Mouse (Mus musculus) stomach, embryonic 16.5 days (tissue): ENCODE results near the gene Zbtb21. TPM values are rescaled to one million over a fixed set of nuclear protein-coding genes. Genes with fewer than 3 reads are reported as not detected.
"Not testable (repeated sequence)": the region's sequence is repeated elsewhere in the genome, so short reads cannot be mapped to it uniquely, and the experiment has no call there.

ENCODE experiments used
- ATAC-seq: fragments of 200-750 bp; cut with Nextera tagmentation; 2 replicates; pipeline ENCODE4 v1.8.0; 2017; ENCODE audit warnings: moderate number of reproducible peaks, moderate TSS enrichment; ENCODE audit not compliant: insufficient read depth, low FRiP score
- H3K27ac ChIP-seq: fragments of 300-500 bp; sonication (generic); 2 replicates; pipeline ENCODE4 v1.5.1; 2014; ENCODE audit warnings: low read length
- H3K27me3 ChIP-seq: fragments of 300-500 bp; sonication (generic); 2 replicates; pipeline ENCODE4 v1.6.1; 2014; ENCODE audit warnings: low read length, control low read depth, mixed read lengths; ENCODE audit not compliant: control insufficient read depth, insufficient read depth
- H3K36me3 ChIP-seq: fragments of 300-500 bp; sonication (generic); 2 replicates; pipeline ENCODE4 v1.6.1; 2014; ENCODE audit warnings: low read length; ENCODE audit not compliant: control insufficient read depth, insufficient read depth
- H3K4me1 ChIP-seq: fragments of 300-500 bp; sonication (generic); 2 replicates; pipeline ENCODE4 v1.6.1; 2014; ENCODE audit warnings: low read length, control low read depth, mixed read lengths; ENCODE audit not compliant: control insufficient read depth, insufficient read depth
- H3K4me2 ChIP-seq: fragments of 300-500 bp; sonication (generic); 2 replicates; pipeline ENCODE4 v1.6.1; 2014; ENCODE audit warnings: low read depth, low read length, mixed read lengths
- H3K4me3 ChIP-seq: fragments of 300-500 bp; sonication (generic); replicated peaks from 2 replicates; pipeline ENCODE4 v1.5.1; 2014; ENCODE audit warnings: mild to moderate bottlenecking, low read length
- H3K9ac ChIP-seq: fragments of 300-500 bp; sonication (generic); 2 replicates; pipeline ENCODE4 v1.6.1; 2014; ENCODE audit warnings: low read length
- H3K9me3 ChIP-seq: fragments of 300-500 bp; sonication (generic); replicated peaks from 2 replicates; pipeline ENCODE4 v1.6.1; 2016; ENCODE audit warnings: low read length, control low read depth; ENCODE audit not compliant: control insufficient read depth
- WGBS: fragments of 180-500 bp; shearing (Covaris S2); extraction: QIAGEN DNeasy Blood & Tissue Kit; methylation state at CpG from one replicate; pipeline ENCODE4 v1.1.7; 2014; 5-methylcytosine and 5-hydroxymethylcytosine counted together
- polyA plus RNA-seq: library from polyadenylated mRNA; unstranded; fragments of >200 nt; fragmentation: Nextera tagmentation; extraction: Ambion mirVana; gene quantifications from 2 replicates; pipeline ENCODE4 v1.2.1, GENCODE M21; 2015

Zbtb21 gene
- polyA plus RNA-seq, 1 experiment from 2014 or later, result 13.0 TPM

DNA sequence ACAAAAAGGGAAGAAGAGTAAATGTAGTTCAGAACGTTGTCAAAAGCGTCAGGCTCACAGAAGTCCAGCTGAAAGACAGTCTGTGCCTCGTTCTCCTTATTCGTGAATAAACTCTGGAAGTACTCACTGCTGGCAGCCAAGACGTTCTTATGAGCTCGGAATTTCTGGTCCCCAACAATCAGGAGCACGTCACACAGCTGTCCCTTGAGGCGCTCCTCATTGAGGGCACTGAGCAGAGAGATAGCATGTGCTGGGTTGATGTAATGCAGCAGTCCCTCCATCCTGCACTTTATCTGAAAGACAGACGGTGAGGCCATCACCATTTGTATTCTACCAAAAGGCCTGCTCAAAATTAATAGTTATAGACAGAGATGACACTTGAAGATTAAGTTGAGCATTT lies 9.6 kb downstream of the Zbtb21 start:
- H3K4me2 ChIP-seq, result no peak overlapping the region
- 79% methylated on average over 9 of the region's 9 CpGs for WGBS
- H3K9me3 ChIP-seq, result no peaks in the 10 kb centered on the region
- peaks cover 5% of the 10 kb centered on the region; the same call in 1 of the 2 replicates for H3K4me1 ChIP-seq
- no peak for ATAC-seq
- H3K27ac ChIP-seq, result no peak overlapping the region
- H3K4me3 ChIP-seq, result no peak overlapping the region
- H3K27me3 ChIP-seq, result no peaks in the 10 kb centered on the region
- no peak overlapping the region for H3K9ac ChIP-seq
- peaks cover 17% of the 10 kb centered on the region for H3K36me3 ChIP-seq

DNA sequence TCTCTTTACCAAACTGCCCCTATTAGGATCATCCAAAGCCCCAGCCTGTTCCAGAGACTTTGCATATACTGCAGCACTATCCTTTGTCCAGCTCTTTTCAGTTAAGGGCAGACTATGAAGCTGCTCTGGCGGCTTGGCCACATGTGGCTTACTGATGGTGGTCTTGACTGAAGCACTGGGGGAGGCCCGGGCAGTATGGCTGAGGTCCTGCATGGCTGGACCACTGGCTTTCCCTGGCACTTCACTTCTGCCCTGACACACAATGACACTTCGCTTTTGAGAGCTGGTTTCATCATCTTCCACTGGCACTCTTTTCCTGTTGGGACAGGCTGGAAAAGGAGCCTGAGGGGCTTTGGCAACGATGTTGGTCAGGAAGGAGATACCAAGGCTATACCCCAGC lies 10.1 kb downstream of the Zbtb21 start:
- Histone ChIP-seq H3K36me3 (peaks cover 17% of the 10 kb centered on the region), H3K27ac (no peak overlapping the region)

DNA sequence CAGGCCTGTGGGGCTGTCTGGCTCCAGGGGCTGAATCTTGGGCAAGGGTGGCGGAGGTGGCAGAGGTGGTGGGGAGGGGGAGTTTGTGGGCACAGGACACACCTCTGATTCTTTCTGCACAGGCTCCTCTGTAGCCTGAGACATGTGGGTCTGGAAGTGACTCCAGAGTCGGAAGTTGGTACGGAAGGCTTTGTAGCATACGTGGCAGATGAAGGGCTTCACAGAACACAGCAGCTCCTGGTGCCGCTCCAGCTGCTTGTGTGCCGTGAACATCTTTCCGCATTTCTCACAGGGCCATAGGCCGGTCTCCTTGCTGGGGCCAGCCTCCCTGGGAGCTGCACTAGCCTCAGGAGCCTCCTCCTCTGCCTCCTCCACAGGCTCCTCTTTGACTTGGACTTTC lies 12.4 kb downstream of the Zbtb21 start:
- Histone ChIP-seq H3K9ac (no peak overlapping the region), H3K4me3 (no peak overlapping the region), H3K36me3 (peaks cover 12% of the 10 kb centered on the region), H3K9me3 (no peaks in the 10 kb centered on the region), H3K27ac (no peak overlapping the region), H3K4me1 (no peaks in the 10 kb centered on the region), H3K4me2 (no peak overlapping the region), H3K27me3 (no peaks in the 10 kb centered on the region)
- ATAC-seq, result no peak
- 95% methylated on average over 8 of the region's 8 CpGs for WGBS

More for the DNA sequence above, 10.1 kb downstream of the Zbtb21 start:
- 93% methylated on average over 4 of the region's 4 CpGs for WGBS
- no peak overlapping the region for H3K9ac ChIP-seq
- 0 out of 2 replicates have a peak, but pooled peaks cover under 1% of the 10 kb centered on the region for H3K4me1 ChIP-seq
- H3K27me3 ChIP-seq, result no peaks in the 10 kb centered on the region
- H3K4me3 ChIP-seq, result no peak overlapping the region
- H3K4me2 ChIP-seq, result no peak overlapping the region
- H3K9me3 ChIP-seq, result no peaks in the 10 kb centered on the region
- no peak for ATAC-seq

DNA sequence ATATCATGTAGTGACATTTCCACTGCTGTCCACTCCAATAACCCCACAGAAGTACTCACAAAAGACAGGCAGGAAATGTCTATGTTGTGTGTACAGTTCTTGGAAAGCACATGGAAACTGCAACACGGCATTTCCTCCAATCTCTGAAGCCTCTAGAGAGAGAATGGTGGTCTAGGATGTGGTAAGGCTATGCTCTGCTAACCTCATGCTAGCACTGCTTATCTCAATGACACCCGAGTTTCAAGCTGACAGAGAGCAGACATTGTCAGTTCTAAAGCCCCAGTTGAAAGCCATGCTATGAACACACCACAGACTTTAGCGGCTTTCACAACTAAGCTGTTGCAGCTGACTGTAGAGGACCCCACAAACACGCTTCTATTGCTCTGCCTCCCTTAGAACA lies 13.6 kb downstream of the Zbtb21 start:
- Histone ChIP-seq H3K9me3 (no peaks in the 10 kb centered on the region), H3K9ac (no peak overlapping the region), H3K4me1 (no peaks in the 10 kb centered on the region), H3K27ac (no peak overlapping the region), H3K4me2 (no peak overlapping the region), H3K4me3 (no peak overlapping the region), H3K27me3 (no peaks in the 10 kb centered on the region), H3K36me3 (peaks cover 12% of the 10 kb centered on the region)
- ATAC-seq, result no peak
- 79% methylated on average over 4 of the region's 4 CpGs for WGBS

DNA sequence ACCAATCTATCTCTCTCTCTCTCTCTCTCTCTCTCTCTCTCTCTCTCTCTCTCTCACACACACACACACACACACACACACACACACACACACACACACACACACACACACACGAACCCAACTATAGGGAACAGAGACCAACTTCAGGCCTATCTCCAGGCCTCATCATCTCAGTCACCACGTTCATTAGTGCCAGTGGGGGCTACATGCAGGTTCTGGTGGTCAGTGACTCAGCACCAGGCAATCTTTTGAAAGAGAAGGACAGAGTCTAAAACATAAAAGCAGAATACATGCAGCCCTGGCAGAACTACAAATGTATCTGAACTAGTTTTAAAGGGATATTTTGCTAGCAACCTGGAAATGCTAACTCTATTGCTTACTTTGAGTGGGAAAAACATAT lies 15.4 kb downstream of the Zbtb21 start:
- H3K4me2 ChIP-seq, H3K36me3 ChIP-seq, ATAC-seq, H3K4me3 ChIP-seq, H3K27ac ChIP-seq, H3K4me1 ChIP-seq, H3K27me3 ChIP-seq, H3K9ac ChIP-seq, H3K9me3 ChIP-seq: not testable (repeated sequence)
- WGBS, result 78% methylated on average over 2 of the region's 2 CpGs

DNA sequence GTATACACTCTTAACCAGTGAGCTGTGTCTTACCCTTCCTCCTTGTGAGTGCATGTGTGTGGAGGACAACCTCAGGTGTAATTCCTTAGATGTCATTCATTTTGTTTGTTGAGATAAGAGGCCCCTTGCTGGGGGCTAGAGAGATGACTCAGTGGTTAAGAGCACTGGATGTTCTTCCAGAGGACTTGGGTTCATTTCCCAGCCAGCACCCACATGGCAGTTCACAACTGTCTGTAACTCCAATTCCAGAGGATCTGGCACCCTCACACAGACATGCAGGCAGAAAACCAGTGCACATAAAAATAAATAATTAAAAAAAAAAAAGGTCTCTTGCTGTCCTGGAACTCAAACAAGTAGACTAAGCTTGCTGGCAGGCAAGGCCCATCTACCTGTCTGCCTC lies 20.6 kb downstream of the Zbtb21 start:
- Histone ChIP-seq H3K4me3 (no peak overlapping the region), H3K27me3 (no peaks in the 10 kb centered on the region), H3K4me2 (no peak overlapping the region), H3K9me3 (no peaks in the 10 kb centered on the region), H3K36me3 (no peaks in the 10 kb centered on the region), H3K9ac (no peak overlapping the region), H3K27ac (no peak overlapping the region), H3K4me1 (no peaks in the 10 kb centered on the region)
- no peak for ATAC-seq

DNA sequence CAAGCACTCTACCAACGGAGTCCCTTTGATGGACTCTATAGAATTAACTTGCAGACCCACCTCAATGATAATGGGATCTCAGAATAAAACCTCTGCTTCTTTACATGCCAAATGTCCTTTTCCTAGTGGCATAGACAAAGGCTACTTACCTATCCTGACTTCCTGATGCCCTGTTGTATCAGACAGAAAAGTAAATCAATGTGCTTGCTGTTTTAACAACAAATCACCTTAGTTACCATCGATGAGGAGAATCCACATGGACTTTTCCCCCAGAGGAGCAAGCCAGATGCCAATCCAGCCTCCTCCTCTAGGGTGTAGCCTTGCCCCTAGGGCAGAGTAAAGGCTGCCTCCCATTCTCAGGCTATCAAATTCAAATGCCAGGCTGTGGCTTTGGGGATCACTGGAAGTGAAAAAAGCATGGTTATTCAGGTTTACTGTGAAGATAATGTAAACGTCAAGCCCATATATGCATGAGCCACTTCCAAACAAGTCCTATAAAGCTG lies 21.9 kb downstream of the Zbtb21 start:
- 87% methylated on average over 3 of the region's 3 CpGs for whole genome bisulfite sequencing

DNA sequence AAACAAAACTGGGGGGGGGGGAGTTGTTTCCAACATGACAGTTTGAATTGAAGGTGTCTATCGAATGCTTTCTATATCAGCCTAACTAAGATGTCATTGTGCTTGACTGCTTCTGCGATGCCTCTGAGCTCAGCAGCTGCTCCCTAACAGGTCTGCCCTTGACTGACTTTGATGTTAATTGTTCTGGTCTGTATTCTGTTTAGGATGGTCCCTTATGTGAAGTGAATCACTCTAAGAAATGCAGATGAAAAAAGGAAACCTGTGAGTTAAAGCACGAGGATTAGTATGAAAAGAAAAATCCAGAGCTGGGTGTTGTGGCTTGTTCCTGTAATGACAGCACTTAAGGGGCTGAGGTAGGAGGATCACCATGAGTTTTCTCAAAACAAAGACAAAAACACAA lies 26.6 kb downstream of the Zbtb21 start:
- no peak overlapping the region for H3K27ac ChIP-seq
- H3K4me2 ChIP-seq, result no peak overlapping the region
- no peak for ATAC-seq
- H3K36me3 ChIP-seq, result no peaks in the 10 kb centered on the region
- no peak overlapping the region for H3K9ac ChIP-seq
- no peaks in the 10 kb centered on the region for H3K9me3 ChIP-seq
- WGBS, result 74% methylated on average over 3 of the region's 3 CpGs
- no peak overlapping the region for H3K4me3 ChIP-seq
- H3K4me1 ChIP-seq, result no peaks in the 10 kb centered on the region
- H3K27me3 ChIP-seq, result no peaks in the 10 kb centered on the region

More for the DNA sequence above, 21.9 kb downstream of the Zbtb21 start:
- no peak overlapping the region for H3K4me3 ChIP-seq
- H3K27ac ChIP-seq, result no peak overlapping the region
- no peaks in the 10 kb centered on the region for H3K36me3 ChIP-seq
- ATAC-seq, result no peak
- no peaks in the 10 kb centered on the region for H3K27me3 ChIP-seq
- H3K4me1 ChIP-seq, result no peaks in the 10 kb centered on the region
- H3K9me3 ChIP-seq, result no peaks in the 10 kb centered on the region
- H3K4me2 ChIP-seq, result no peak overlapping the region
- H3K9ac ChIP-seq, result no peak overlapping the region

DNA sequence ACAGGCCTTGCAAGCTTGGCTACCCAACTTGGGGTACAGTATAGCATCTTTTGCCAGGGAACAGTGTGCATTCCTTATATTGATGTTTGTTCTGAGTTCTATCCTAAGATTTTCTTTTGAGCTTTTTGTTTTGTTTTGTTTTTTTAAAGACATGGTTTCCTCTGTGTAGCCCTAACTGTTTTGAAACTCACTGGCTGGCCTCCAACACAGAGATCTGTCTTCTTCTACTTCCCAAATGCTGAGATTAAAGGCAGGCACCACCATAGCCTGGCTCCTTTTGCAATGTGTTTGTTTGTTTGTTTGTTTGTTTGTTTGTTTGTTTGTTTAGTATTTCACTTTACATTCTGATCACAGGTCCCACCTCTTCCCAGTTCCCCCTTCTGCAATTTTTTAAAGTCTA lies 32.2 kb downstream of the Zbtb21 start:
- H3K4me3 ChIP-seq, result no peak overlapping the region
- no peak overlapping the region for H3K4me2 ChIP-seq
- H3K36me3 ChIP-seq, result no peaks in the 10 kb centered on the region
- no peaks in the 10 kb centered on the region for H3K27me3 ChIP-seq
- no peak overlapping the region for H3K27ac ChIP-seq
- no peaks in the 10 kb centered on the region for H3K9me3 ChIP-seq
- ATAC-seq, result no peak
- H3K9ac ChIP-seq, result no peak overlapping the region
- no peaks in the 10 kb centered on the region; the same call in 1 of the 2 replicates for H3K4me1 ChIP-seq

DNA sequence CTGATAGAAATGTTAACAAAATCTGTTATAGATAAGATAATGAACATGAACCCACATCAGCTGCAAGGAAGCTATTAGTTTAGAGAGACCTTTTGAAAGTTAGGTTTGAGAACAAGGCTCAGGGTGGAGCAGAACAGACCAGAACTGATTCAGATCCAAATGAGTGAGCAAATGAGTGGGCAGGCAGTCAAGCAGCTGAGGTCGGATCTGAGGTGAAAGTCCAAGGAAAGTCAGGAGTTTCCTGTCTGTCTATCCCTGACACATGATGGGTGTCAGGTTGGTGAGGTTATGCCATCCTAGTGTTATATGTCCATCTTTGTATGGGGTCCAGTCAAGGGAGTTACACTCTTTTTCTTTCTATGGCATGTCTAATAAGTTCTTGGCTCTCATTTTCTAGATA lies 32.9 kb downstream of the Zbtb21 start:
- no peaks in the 10 kb centered on the region for H3K27me3 ChIP-seq
- ATAC-seq, result no peak
- H3K4me3 ChIP-seq, result no peak overlapping the region
- H3K27ac ChIP-seq, result no peak overlapping the region
- H3K9ac ChIP-seq, result no peak overlapping the region
- no peaks in the 10 kb centered on the region for H3K9me3 ChIP-seq
- no peak overlapping the region for H3K4me2 ChIP-seq
- 58% methylated on average over 1 of the region's 1 CpGs for WGBS
- H3K36me3 ChIP-seq, result no peaks in the 10 kb centered on the region
- H3K4me1 ChIP-seq, result no peaks in the 10 kb centered on the region; the same call in 1 of the 2 replicates
